Comparison of ENCODE assay signal across 24 mouse cellular contexts in genomic region chr8:46718747-46719146, GRCm38 (mm10). TPM values are rescaled to one million over a fixed set of nuclear protein-coding genes. Genes with fewer than 3 reads are reported as not detected.
A peak's percentile ranks its signal among the peaks of the same experiment; 100 is the strongest.
DNase-seq lines count a peak whose midpoint lies in the region; ATAC-seq and TF ChIP-seq lines count a peak whose summit lies in the region.
"Had no signal": no experiment of that assay in that cellular context is flagged by ENCODE, and none has a peak within 500 bp of the region (broad histone marks: within the 10 kb centered on the region; RNA-seq: fewer than 3 reads in every experiment).

No protein-coding gene starts in this region.

- no peaks in the 10 kb centered on the region for H3K9me3 ChIP-seq in liver, postnatal 0 days (ENCODE audit: low read length)
- no peaks in the 10 kb centered on the region for H3K9me3 ChIP-seq in liver, embryonic 12.5 days (replicated peaks)
- no peaks in the 10 kb centered on the region for H3K9me3 ChIP-seq in MEL (replicated peaks; ENCODE audit: insufficient read depth, low read length)
- H3K9me3 ChIP-seq: embryonic facial prominence, embryonic 13.5 days; forebrain, embryonic 13.5 days; G1E; heart, embryonic 10.5 days; hindbrain, embryonic 12.5 days had no signal

- TF ChIP-seq CTCF in liver, postnatal 0 days (IDR thresholded peaks at IDR 0.05; ENCODE audit: low read depth) = no peak
- TF ChIP-seq CTCF in MEL (IDR thresholded peaks at IDR 0.05 in 2 of 3, conservative IDR thresholded peaks at IDR 0.05 in 1 of 3; ENCODE audit: control insufficient read depth in 1 of 3, insufficient read depth in 1 of 3, low read depth in 2 of 3, low read length in 3 of 3, poor library complexity in 1 of 3, severe bottlenecking in 1 of 3) = no peak

- H3K27me3 ChIP-seq in liver, postnatal 0 days (ENCODE audit: insufficient read depth, low read length) = no peaks in the 10 kb centered on the region
- H3K27me3 ChIP-seq in liver, embryonic 12.5 days (replicated peaks) = no peaks in the 10 kb centered on the region
- H3K27me3 ChIP-seq in MEL (ENCODE audit: control insufficient read depth in 1 of 2, insufficient read depth in 2 of 2, low read length in 2 of 2) = no peaks in the 10 kb centered on the region
- H3K27me3 ChIP-seq: embryonic facial prominence, embryonic 13.5 days; forebrain, embryonic 13.5 days; hindbrain, embryonic 12.5 days; Patski had no signal

- no peak overlapping the region for H3K27ac ChIP-seq in liver, postnatal 0 days (ENCODE audit: low read depth)
- no peak overlapping the region for H3K27ac ChIP-seq in liver, embryonic 12.5 days
- peak overlapping the region; percentile 76 for H3K27ac ChIP-seq in MEL (ENCODE audit: control insufficient read depth, low read depth, low read length)
- H3K27ac ChIP-seq: embryonic facial prominence, embryonic 13.5 days; forebrain, embryonic 13.5 days; heart, embryonic 10.5 days; hindbrain, embryonic 12.5 days had no signal

- no peaks in the 10 kb centered on the region for H3K36me3 ChIP-seq in liver, postnatal 0 days (replicated peaks; ENCODE audit: insufficient read depth, low read length)
- no peaks in the 10 kb centered on the region for H3K36me3 ChIP-seq in liver, embryonic 12.5 days
- peaks cover 0 to 68% of the 10 kb centered on the region in 2 experiments; a peak in 2 of 4 replicates for H3K36me3 ChIP-seq in MEL (ENCODE audit: control insufficient read depth in 1 of 2, insufficient read depth in 2 of 2, low read length in 2 of 2)
- H3K36me3 ChIP-seq: embryonic facial prominence, embryonic 13.5 days; G1E; heart, embryonic 10.5 days; hindbrain, embryonic 12.5 days had no signal

- WGBS in liver, postnatal 0 days (ENCODE audit: insufficient replicate concordance) = 54% methylated on average over 5 of the region's 5 CpGs
- WGBS in liver, embryonic 12.5 days (ENCODE audit: insufficient replicate concordance) = 65% methylated on average over 5 of the region's 5 CpGs

- TF ChIP-seq EP300 in liver, postnatal 0 days (IDR thresholded peaks at IDR 0.05; ENCODE audit: low read depth) = no peak
- peak; percentile 61 to 83 for TF ChIP-seq EP300 in MEL (IDR thresholded peaks at IDR 0.05; ENCODE audit: low read depth in 1 of 2, low read length in 2 of 2)

- 0 out of 2 replicates have a peak, but pooled peaks have one; percentile 22 for ATAC-seq in liver, postnatal 0 days
- no peak for ATAC-seq in liver, embryonic 12.5 days
- 0 out of 2 replicates have a peak, but pooled peaks have one; percentile 9 for ATAC-seq in common myeloid progenitor, adult 5-6 weeks (replicated peaks; ENCODE audit: low read depth, poor library complexity, severe bottlenecking)
- ATAC-seq: forebrain, embryonic 13.5 days; hindbrain, embryonic 16.5 days; inflammation-experienced regulatory T-cells, adult 6 months; Patski had no signal

- no peak for TF ChIP-seq POLR2A in MEL (IDR thresholded peaks at IDR 0.05; ENCODE audit: control insufficient read depth in 1 of 2, insufficient read depth in 1 of 2, low read depth in 1 of 2, low read length in 2 of 2, poor library complexity in 1 of 2)

- no peak overlapping the region for H3K4me3 ChIP-seq in liver, postnatal 0 days (ENCODE audit: low read depth, low read length)
- no peak overlapping the region for H3K4me3 ChIP-seq in liver, embryonic 12.5 days
- no peak overlapping the region for H3K4me3 ChIP-seq in MEL (ENCODE audit: control insufficient read depth in 1 of 2, insufficient read depth in 1 of 2, low read depth in 2 of 2, low read length in 2 of 2)
- H3K4me3 ChIP-seq: embryonic facial prominence, embryonic 13.5 days; forebrain, embryonic 13.5 days; heart, embryonic 10.5 days; hindbrain, embryonic 12.5 days had no signal

- no peak overlapping the region for H3K4me2 ChIP-seq in liver, postnatal 0 days (ENCODE audit: low read depth, low read length)
- no peak overlapping the region for H3K4me2 ChIP-seq in liver, embryonic 12.5 days
- H3K4me2 ChIP-seq: embryonic facial prominence, embryonic 13.5 days; forebrain, embryonic 13.5 days; hindbrain, embryonic 12.5 days had no signal

- no peaks in the 10 kb centered on the region for H3K79me2 ChIP-seq in MEL (ENCODE audit: control insufficient read depth, insufficient read depth, low read length, poor library complexity)

- no peak for DNase-seq in liver, postnatal 0 days
- DNase-seq in MEL (ENCODE audit: low read depth, low spot score) = peak; percentile 64
- DNase-seq in left cerebral cortex, adult 8-10 months (ENCODE audit: low spot score in 2 of 2) = no peak
- no peak for DNase-seq in heart, adult 9 months (ENCODE audit: low spot score in 2 of 2)
- no peak for DNase-seq in ovary, postnatal 14 days (ENCODE audit: low spot score)
- DNase-seq: adrenal gland, postnatal 10 days; cerebellum, adult 11-12 months; cerebellum, adult 9-10 months; cerebellum, postnatal 25 days; forebrain, postnatal 0 days; gastrocnemius, postnatal 25 days; heart, adult 11 months; heart, postnatal 10 days; heart, postnatal 4 days had no signal

- H3K9ac ChIP-seq in liver, postnatal 0 days (replicated peaks) = no peak overlapping the region
- H3K9ac ChIP-seq in liver, embryonic 12.5 days = no peak overlapping the region
- no peak overlapping the region; the same call in 1 of the 2 replicates for H3K9ac ChIP-seq in MEL (ENCODE audit: control insufficient read depth, low read depth, low read length, poor library complexity, severe bottlenecking)
- H3K9ac ChIP-seq: embryonic facial prominence, embryonic 13.5 days; forebrain, embryonic 13.5 days; forebrain, postnatal 0 days; hindbrain, embryonic 12.5 days had no signal

- peaks cover 19% of the 10 kb centered on the region for H3K4me1 ChIP-seq in liver, postnatal 0 days (ENCODE audit: insufficient read depth)
- H3K4me1 ChIP-seq in liver, embryonic 12.5 days = peaks cover 53% of the 10 kb centered on the region
- H3K4me1 ChIP-seq in MEL (ENCODE audit: control insufficient read depth in 1 of 2, insufficient read depth in 2 of 2, low read length in 2 of 2) = peaks cover 45 to 66% of the 10 kb centered on the region in 2 experiments
- H3K4me1 ChIP-seq: forebrain, embryonic 13.5 days had no signal

- no peak for TF ChIP-seq RAD21 in MEL (IDR thresholded peaks at IDR 0.05; ENCODE audit: low read depth, low read length)

TF ChIP-seq in MEL, 35 proteins besides CTCF, POLR2A, EP300 and RAD21:
- TF ChIP-seq POLR2AphosphoS2 (IDR thresholded peaks at IDR 0.05; ENCODE audit: low read length) (no peak), ZC3H11A (IDR thresholded peaks at IDR 0.05; ENCODE audit: low read depth, low read length) (no peak), MAZ (IDR thresholded peaks at IDR 0.05; ENCODE audit: low read depth, low read length) (no peak), BHLHE40 (IDR thresholded peaks at IDR 0.05; ENCODE audit: borderline replicate concordance, low read depth, low read length) (no peak; the same call in 1 of the 2 replicates), USF2 (IDR thresholded peaks at IDR 0.05; ENCODE audit: borderline replicate concordance in 1 of 2, insufficient read depth in 1 of 2, low read depth in 1 of 2, low read length in 2 of 2) (no peak), MYB (IDR thresholded peaks at IDR 0.05; ENCODE audit: low read depth, low read length) (no peak), ZKSCAN1 (IDR thresholded peaks at IDR 0.05; ENCODE audit: low read depth, low read length) (no peak), RCOR1 (IDR thresholded peaks at IDR 0.05; ENCODE audit: low read depth, low read length) (peak; percentile 48; the same call in 1 of the 2 replicates), GATA1 (IDR thresholded peaks at IDR 0.05; ENCODE audit: low read depth, low read length) (peak; percentile 67), CHD1 (IDR thresholded peaks at IDR 0.05; ENCODE audit: low read depth, low read length) (no peak), ELF1 (IDR thresholded peaks at IDR 0.05; ENCODE audit: low read depth, low read length) (no peak), NRF1 (IDR thresholded peaks at IDR 0.05; ENCODE audit: insufficient read depth, low read depth, low read length, poor library complexity, severe bottlenecking) (no peak), JUND (IDR thresholded peaks at IDR 0.05; ENCODE audit: low read depth, low read length) (no peak), TBP (IDR thresholded peaks at IDR 0.05; ENCODE audit: low read depth, low read length) (no peak), SIN3A (IDR thresholded peaks at IDR 0.05; ENCODE audit: low read length) (no peak; the same call in 1 of the 2 replicates), USF1 (IDR thresholded peaks at IDR 0.05; ENCODE audit: low read depth, low read length) (no peak), HCFC1 (IDR thresholded peaks at IDR 0.05; ENCODE audit: low read depth, low read length) (0 out of 2 replicates have a peak, but pooled peaks have one; percentile 43), SMC3 (IDR thresholded peaks at IDR 0.05; ENCODE audit: low read depth, low read length) (no peak), TAL1 (IDR thresholded peaks at IDR 0.05; ENCODE audit: low read length) (peak; percentile 82), ZMIZ1 (IDR thresholded peaks at IDR 0.05; ENCODE audit: low read depth, low read length) (no peak), MAX (IDR thresholded peaks at IDR 0.05; ENCODE audit: low read length) (peak; percentile 5; the same call in 1 of the 2 replicates), ETS1 (IDR thresholded peaks at IDR 0.05; ENCODE audit: low read depth, low read length) (peak; percentile 43), MAFK (IDR thresholded peaks at IDR 0.05; ENCODE audit: borderline replicate concordance, low read depth, low read length) (no peak), ZNF384 (IDR thresholded peaks at IDR 0.05; ENCODE audit: low read depth, low read length) (no peak), TCF12 (IDR thresholded peaks at IDR 0.05; ENCODE audit: low read depth, low read length) (peak; percentile 67), NELFE (IDR thresholded peaks at IDR 0.05; ENCODE audit: low read depth, low read length) (no peak), KAT2A (conservative IDR thresholded peaks at IDR 0.05; ENCODE audit: low read depth, low read length) (no peak)
TF ChIP-seq in MEL: peak in this region for 7.

RNA-seq across cellular contexts. Expression of gene Irf2, which starts 20.8 kb away (rescaled TPM):
- 23.1 and 24.3 TPM in 2 replicates for polyA plus RNA-seq in liver, postnatal 0 days (2015; fragmentation: Nextera tagmentation; extraction: Ambion mirVana)
- 14.8 and 17.5 TPM in 2 replicates for polyA plus RNA-seq in liver, embryonic 12.5 days (2016; fragmentation: Nextera tagmentation; extraction: Ambion mirVana)
- total RNA-seq in MEL (2012; rRNA removed) = 4.9 and 5.1 TPM in 2 replicates
- 10 to 100 TPM in 1 of 2 experiments, not detected in 1; 19.4 TPM for polyA plus RNA-seq in MEL (2012; ENCODE audit: insufficient read depth in 1 of 2, insufficient read length in 2 of 2, low read depth in 1 of 2, low replicate concordance in 2 of 2, missing spikeins in 1 of 2)
- total RNA-seq in common myeloid progenitor, adult 5-6 weeks (2017) = 43.9 and 60.4 TPM in 2 replicates
- total RNA-seq in left cerebral cortex, adult 8-10 months (2022) = 10 to 100 TPM; 56.2 to 72.4 (median 57.3) TPM
